Mouse (Mus musculus): Measurements from ENCODE around the gene Ttll3. TPM values are rescaled to one million over a fixed set of nuclear protein-coding genes. Genes with fewer than 3 reads are reported as not detected.

Ttll3 gene
- 44.0 TPM for total RNA-seq (2023)

DNA sequence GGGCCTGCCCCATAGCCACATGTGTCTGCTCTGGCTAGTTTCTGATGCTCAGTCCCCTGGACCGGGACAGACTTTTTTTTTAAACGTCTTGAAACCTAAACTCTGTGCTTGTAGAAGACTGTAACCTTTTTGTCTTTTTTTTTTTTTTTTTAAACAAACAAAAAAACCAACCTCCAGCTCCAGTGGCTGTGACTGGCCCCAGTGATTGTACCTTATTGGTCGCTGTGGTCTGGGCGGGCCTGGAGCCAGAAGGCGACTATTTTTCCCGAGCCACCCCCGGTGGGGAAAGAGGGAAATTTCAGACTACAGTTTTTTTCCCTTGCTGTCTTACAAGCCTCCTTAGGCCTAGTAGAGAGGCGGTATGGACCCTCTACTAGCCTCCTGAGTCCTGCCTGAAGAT lies at the start of gene Ttll3:
TSS of gene Ttll3 (plus strand) at position 301 of the 400 bp plus-strand sequence.

DNA sequence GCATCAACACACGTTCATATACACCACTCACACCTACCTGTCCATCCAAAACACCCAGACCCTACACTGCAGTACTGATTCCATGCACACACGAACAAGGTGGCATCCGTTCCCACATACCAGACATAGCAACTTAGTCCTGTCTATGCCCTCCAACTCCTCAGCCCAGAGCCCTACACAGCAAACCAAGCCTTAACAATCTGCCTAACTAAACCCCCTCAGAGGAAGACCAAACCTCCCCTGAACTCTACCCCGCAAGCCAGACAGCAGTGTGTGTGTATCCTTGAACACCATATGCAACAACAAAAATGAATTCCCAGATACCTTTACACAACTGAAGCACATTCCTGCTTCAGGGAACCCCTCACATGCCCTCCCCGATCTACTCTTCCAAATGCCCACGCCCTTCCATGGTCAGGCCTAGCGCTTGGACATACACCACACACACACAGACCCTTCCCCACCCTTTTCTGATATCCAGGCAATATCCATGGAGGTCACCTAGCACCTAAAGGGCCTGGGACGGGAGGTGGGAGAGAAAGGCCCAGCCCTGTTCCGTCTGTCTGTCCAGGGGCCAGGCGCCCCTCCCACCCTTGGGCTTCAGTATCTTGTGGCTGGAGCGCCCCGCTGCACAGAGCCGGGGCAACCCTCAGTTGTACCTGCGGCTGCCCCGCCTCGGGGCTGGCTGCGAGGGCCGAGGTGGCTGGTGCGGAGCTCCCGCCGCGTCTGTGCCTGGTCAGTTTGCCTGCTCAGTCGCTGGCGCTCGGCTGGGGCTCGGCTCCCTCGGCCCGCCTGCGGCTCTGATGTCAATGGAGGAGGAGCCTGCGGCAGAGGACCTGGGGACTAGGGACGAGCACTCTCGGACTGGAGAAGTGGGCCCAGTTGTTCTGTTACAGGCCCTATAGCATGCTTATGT lies 45.6 kb upstream of the Ttll3 start, which contains the start of gene Camk1:
TSS of gene Camk1 (minus strand) at position 808 of the 916 bp plus-strand sequence.

DNA sequence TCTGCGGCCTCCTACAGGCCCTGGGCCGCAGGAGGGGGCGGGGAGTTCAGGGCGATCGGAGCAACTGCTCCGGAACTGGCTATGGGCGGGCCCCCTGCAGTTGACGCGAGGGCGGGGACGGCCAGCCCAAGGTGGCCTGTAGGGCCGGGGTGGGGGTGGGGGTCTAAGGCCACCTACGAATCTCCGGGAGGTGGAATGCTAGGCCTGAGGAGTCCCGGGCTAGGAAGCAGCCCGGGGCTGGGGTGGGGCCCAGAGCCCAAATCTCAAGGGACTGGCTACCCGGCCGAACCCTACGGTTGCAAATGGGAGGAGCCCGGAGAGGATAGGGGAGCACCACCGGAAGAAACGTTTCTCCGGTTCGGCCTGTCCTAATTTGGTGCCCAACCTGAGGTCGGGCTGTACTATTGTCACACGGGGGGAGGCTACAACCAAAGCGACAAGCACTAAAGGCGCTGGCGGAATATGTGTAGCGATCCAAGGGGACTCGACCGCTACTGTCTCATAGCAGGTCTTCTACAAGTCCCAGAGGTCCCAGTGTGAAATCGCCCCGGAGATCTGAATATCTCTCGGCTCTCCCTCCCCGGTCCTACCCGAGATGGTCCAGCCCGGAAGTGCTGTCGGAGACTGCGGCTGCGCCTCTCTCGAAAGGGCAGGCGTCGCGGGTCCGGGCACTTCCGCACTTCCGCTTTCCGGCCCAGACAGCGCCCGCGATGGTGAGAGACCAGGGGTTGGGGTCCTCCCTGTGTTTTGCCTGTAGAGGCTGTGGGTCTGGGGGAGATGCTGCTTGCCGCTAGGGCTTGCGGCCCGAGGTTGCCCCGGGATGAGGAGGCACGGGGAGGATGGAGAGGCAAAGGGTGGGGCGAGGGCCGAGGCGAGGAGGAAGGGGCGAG lies 11.3 kb upstream of the Ttll3 start, which contains the start of the genes Tada3 and Arpc4:
TSS of gene Tada3 (minus strand) at position 388 of the 890 bp plus-strand sequence.
TSS of gene Arpc4 (plus strand) at position 620 of the 890 bp plus-strand sequence.

DNA sequence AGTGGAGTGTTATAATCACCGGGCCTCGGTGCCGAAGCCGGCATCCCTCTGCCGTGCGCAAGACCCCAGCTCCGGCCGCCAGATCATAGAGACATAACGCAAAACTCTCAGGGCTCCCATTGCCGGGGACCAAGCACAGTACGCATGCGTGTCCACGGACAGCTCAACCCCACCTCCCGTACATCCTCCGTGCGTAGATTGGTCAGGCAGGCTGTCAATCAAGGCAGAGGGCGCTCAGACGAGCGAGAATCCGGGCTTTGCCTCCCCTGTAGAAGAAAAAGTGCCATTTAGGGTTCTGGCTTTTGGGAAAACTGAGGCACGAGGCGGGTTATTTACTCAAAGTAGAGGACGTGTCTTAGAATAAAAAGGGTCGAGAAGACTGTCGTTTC lies 30.1 kb downstream of the Ttll3 start, which contains the start of gene Rpusd3:
TSS of gene Rpusd3 (minus strand) at position 142 of the 389 bp plus-strand sequence.

DNA sequence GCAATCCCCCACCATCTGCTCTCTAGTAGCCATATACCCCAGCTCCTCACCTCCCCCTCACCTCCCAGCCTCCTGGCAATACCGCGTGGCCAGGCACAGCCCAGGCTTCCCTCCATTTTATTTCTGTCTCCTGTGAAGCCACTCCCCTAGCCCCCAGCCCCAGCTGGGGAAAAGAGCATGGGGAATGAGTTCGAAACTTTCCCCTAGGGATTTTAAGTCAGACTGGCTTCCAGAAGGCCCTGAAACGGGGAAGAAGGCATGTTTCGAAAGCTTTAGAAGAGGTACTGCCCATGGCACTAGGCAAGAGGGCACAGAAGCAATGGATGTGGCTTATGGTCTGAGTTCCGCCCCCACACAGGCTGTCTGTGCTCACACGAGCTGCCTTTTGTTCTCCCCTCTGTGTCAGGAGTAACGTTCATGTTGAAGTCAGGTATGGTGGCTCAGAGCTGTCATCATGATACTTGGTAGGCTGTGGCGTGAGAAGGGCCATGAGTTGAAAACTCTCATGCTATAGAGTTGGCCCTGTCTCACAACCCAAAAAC lies 46.7 kb downstream of the Ttll3 start, which contains the start of gene Cidec:
TSS of gene Cidec (minus strand) at position 97 of the 542 bp plus-strand sequence.

DNA sequence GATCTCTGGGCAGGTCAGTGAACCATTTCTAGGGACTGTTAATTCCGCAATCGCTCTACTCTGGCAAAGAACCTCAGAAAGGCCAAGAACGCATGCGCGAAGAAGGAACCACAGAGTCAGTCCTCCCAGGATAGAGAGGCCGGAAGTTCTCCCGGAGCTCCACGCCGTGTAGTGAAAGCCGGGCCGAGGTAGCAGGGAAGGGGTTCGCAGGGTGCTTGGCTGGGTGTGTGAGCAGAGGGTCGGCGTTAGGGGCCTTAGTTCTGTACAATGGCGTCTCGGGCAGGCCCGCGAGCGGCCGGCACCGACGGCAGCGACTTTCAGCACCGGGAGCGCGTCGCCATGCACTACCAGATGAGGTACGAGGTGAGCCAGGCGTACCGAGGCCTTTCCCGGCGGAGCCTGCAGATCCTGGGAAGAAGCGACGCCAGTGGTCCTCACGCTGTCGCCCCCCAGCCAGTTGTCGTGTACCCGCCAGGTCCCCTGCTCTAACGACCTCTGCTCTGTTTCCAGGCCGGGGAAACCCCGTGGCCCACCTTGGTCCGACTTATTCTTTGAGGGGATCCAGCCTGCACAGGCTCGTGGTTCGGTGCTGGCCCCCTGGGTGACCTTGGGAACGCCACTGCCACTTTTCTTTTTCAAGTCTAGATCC lies 53.5 kb downstream of the Ttll3 start, which contains the start of gene Jagn1:
TSS of gene Jagn1 (plus strand) at position 128 of the 649 bp plus-strand sequence.

DNA sequence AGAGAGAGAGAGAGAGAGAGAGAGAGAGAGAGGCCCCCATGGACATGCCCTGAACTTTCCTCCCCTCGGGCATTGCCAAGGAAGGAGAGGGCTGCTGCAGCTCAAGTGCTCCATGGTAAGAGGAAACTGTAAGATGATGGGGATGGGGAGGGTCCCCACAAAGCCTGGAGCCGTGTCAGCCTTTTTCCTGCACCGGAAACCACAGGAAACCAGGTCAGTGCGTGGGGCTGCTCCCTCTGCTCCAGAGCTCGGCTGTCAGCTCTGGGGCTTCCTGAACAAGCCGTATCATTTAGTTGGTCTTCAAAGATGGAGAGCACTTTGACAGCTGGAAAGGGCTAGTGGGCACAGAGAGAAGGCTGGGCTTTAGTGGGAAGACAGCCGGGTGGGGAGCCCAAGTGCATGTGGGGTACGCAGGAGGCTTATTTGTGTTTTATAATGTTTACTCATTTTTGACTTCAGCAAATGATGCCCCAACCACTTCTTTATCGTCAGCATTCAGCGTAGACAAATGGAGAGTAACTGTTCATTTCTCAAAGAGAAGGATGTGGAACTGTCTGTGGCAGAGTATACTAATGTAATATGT lies 69.0 kb downstream of the Ttll3 start, which contains the start of gene Il17re:
TSS of gene Il17re (plus strand) at position 533 of the 583 bp plus-strand sequence.

Other genes starting within 250 kb of the Ttll3 start
- gene Lhfpl4, start 193.9 kb upstream of the Ttll3 start, total RNA-seq (2023) = 1.2 TPM
- gene Mtmr14, start 151.4 kb upstream of the Ttll3 start, total RNA-seq (2023) = 35.7 TPM
- 2.1 TPM for gene Cpne9, start 107.0 kb upstream of the Ttll3 start, total RNA-seq (2023)
- gene Brpf1, start 82.1 kb upstream of the Ttll3 start, total RNA-seq (2023) = 60.7 TPM
- 12.5 TPM for gene Ogg1, start 62.3 kb upstream of the Ttll3 start, total RNA-seq (2023)
- gene Camk1, start 45.3 kb upstream of the Ttll3 start, total RNA-seq (2023) = 0.61 TPM
- 24.6 TPM for gene Tada3, start 11.4 kb upstream of the Ttll3 start, total RNA-seq (2023)
- 244 TPM for gene Arpc4, start 11.1 kb upstream of the Ttll3 start, total RNA-seq (2023)
- gene Rpusd3, start 30.1 kb downstream of the Ttll3 start, total RNA-seq (2023) = 12.3 TPM
- not detected for gene Cidec, start 46.5 kb downstream of the Ttll3 start, total RNA-seq (2023)
- 20.1 TPM for gene Jagn1, start 53.3 kb downstream of the Ttll3 start, total RNA-seq (2023)
- not detected for gene Il17re, start 69.2 kb downstream of the Ttll3 start, total RNA-seq (2023)
- not detected for gene Il17rc, start 82.2 kb downstream of the Ttll3 start, total RNA-seq (2023)
- 9.8 TPM for gene Creld1, start 94.0 kb downstream of the Ttll3 start, total RNA-seq (2023)
- gene Prrt3, start 112.7 kb downstream of the Ttll3 start, total RNA-seq (2023) = 0.86 TPM
- gene Emc3, start 142.4 kb downstream of the Ttll3 start, total RNA-seq (2023) = 64.3 TPM
- gene Fancd2, start 142.4 kb downstream of the Ttll3 start, total RNA-seq (2023) = 0.83 TPM
- gene Fancd2os, start 211.5 kb downstream of the Ttll3 start, total RNA-seq (2023) = not detected
- 87.6 TPM for gene Brk1, start 215.5 kb downstream of the Ttll3 start, total RNA-seq (2023)
- gene Vhl, start 234.7 kb downstream of the Ttll3 start, total RNA-seq (2023) = 15.5 TPM
- 54.3 TPM for gene Irak2, start 249.2 kb downstream of the Ttll3 start, total RNA-seq (2023)

All from CD8-positive naive resting alpha-beta T cell, adult 57 days (primary cell).